Mouse (Mus musculus): ENCODE results near the gene Timm29.

Timm29 gene

DNA sequence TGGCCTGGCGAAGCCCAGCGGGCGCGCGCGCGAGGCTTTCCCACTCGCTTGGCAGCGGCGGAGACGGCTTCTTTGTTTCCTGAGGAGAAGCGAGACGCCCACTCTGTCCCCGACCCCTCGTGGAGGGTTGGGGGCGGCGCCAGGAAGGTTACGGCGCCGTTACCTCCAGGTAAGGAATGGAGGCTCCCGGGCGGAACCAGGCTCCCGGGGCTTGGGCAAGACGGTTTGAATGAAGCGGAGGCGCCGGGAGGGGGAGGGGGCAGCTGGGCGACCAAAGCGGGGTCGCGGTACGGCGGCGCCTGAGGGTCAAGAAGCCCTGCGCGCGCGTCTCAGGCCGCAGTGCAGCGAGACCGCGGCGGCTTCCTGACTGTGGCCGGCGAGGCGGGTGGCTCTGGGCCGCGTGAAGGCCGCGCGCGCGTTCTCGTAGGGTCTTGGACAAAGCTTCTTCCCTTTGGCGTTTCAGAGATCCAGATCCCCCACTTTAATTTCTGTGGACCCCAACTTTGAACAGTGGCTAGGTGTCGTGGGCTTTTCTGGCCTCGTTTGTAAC, 23.8 kb downstream of the Timm29 start:
- peak; percentile 64 for DNase-seq (ENCODE audit: low read depth, low spot score)

DNA sequence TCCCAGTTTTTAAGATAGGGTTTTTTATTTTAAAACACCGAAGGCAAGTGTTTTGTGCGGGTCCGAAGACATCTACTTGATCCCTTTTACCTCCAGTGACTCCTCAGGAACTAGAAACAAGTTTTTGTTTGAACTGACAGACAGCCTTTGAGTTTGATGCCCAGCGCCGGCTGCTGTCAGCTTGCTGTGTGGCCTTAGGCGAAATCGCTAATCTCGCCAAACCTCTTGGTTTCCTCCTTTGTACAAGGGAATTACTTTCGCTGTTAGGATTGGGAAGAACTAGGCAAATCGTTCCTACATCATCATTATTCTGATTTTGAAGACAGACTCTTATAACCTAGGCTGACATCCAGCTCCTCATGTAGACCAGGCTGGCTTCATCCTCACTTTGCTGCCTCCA, 24.5 kb downstream of the Timm29 start:
- DNase-seq (ENCODE audit: low read depth, low spot score), result peak; percentile 63

DNA sequence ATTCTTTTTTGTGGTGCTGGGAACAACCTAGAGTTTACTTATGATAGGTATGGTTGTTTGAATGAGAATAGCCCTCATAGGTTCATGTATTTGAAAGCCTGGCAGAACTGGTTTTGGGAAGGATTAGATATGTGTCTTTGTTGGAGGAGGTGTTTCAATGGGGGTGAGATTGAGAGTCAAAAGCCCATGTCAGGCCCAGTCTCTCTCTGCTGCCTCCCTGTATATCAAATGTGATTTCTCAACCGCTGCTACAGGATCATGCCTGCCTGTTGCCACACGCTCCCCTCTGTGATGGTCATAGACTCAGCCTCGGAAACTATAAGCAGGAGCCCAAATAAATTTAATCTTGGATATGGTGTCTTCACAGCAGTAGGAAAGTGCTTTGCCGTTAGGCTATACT, 27.7 kb downstream of the Timm29 start:
- no peak for DNase-seq (ENCODE audit: low read depth, low spot score)

DNA sequence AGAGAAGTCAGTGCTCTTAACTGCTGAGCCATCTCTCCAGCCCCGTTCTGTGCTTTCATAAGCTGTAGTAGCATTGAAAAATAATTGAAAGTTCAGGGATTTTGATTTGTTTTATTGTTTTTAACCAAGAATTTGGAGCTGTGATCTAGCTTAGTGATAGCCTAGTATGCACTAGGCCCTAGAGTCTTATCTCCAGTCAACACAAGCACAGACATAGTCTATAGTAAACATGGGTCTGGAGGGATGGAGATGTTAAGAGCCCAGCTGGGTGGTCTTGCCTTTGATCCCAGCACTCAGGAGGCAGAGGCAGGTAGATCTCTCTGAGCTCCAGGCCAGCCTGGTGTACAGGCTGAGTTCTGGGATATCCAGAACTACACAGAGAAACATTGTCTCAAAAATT, 30.2 kb downstream of the Timm29 start:
- DNase-seq (ENCODE audit: low read depth, low spot score), result no peak

DNA sequence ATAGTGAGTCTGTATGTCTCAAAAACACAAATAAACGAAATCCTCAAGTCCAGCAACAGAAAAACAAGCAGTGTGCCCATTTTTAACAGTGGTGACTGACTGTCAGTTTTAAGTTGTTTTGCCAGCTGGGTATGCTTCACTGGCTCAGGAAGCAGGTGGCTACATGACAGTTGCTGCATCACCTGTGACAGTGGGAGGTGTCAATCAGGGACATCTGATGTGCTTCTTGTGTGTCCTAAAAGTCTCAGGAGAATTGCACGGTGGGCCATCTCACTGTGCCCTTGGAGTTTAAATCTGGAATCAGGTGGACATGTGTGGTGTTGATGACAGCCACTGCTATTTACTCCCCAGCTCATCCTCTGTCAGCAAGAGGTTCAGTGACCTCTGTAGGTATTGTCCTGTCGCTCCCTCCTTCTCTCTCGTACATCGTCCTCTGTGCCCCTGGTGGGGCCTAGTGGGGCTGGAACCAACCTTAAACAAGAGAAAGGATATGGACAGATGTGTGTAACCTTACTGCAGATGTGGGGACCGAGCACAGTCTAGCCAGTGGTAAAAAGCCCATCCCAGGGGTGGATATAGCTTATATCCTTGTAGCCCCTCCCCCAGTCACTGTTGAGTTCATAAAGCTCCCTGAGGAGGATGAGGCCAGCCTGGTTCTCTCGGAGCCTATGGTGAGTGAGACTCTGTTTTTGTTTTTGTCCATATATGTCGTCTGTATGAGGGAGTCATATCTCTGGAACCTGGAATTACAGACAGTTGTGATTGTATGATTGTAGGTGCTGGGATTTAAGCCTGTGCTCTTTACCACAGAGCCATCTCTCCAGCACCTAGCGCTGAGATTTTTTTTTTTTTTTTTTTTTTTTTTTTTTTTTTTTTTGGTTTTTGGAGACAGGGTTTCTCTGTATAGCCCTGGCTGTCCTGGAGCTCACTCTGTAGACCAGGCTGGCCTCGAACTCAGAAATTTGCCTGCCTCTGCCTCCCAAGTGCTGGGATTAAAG, 33.1 kb downstream of the Timm29 start:
- DNase-seq (ENCODE audit: low read depth, low spot score), result no peak

DNA sequence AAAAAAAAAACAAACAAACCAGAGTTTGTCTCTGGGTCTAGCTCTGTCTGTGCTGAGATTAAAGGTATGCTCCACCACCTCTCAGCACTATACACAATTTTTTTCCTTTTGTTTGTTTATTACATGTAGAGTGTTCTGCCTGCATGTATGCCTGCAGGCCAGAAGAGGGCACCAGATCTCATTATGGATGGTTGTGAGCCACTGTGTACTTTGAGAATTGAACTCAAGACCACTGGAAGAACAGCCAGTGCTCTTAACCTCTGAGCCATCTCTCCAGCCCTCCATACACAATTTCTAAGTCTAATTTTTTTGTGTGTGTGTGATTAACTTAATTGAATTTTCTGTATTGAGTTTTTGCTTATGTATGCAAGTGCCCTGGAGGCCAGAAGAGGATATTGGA, 34.0 kb downstream of the Timm29 start:
- DNase-seq (ENCODE audit: low read depth, low spot score), result no peak

DNA sequence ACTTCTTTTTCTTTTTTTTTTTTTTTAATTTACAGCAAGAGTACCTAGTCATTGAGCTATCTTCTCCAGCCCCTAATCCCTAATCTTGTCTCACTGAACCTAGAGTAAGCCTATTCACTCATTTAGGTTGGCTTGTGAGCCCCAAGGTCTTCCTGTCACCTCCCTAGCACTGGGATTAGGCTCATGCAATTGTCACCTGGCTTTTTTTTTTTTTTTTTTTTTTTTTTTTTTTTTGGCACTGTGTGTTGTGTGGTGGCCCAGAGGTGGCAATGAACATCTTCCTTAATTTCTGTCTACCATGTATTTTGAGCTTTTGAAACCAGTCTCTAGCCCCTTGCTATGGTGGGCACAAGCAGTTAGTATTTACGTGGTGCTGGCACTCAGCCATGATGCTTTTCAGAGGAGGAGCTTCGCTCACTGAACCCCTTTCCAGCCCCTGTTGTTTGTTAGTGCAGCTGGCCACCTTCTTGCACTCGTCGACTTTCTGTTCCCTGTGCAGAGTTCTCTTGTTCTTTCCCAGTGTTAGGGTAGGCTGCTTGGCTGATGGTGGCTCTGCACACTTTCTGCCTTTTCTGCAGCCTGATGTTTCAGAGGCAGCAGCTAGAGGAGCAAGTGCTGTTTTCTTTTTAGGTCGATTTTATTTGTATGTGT, 34.7 kb downstream of the Timm29 start:
- no peak for DNase-seq (ENCODE audit: low read depth, low spot score)

DNA sequence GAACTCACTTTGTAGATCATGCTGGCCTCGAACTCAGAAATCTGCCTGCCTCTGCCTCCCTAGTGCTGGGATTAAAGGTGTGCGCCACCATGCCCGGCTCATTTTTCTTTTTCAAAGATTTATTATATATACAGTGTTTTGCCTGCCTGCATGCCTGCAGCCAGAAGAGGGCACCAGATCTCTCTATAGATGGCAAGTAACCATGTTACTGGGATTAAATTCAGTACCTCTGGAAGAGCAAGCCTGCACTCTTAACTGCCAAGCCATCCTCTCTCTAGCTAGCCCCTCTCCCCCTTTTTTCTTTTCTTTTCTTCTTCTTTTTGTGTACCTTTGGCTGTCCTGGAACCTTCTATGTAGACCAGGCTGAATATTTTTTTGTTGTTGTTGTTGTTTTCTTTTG, 38.2 kb downstream of the Timm29 start:
- DNase-seq (ENCODE audit: low read depth, low spot score), result peak; percentile 71

DNA sequence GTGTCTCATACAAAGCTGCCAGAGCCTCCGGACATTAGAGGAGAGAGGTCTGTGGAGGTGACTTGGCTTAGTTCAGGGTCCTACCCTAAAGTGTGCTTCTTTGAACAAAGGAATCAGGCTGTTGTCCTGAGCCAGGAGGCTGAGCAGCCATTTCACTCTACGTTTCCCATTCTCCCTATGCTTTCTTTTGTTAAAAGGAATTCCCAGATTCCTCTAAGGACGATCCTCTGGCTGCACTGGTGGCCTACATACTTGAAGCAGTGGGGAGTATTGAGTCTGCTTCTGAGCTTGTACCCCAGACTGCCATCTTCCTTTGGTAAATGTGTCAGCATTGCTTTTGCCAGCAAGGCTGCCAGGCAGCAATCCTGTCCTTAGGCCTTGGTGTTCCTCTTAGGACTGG, 40.6 kb downstream of the Timm29 start:
- DNase-seq (ENCODE audit: low read depth, low spot score), result no peak

DNA sequence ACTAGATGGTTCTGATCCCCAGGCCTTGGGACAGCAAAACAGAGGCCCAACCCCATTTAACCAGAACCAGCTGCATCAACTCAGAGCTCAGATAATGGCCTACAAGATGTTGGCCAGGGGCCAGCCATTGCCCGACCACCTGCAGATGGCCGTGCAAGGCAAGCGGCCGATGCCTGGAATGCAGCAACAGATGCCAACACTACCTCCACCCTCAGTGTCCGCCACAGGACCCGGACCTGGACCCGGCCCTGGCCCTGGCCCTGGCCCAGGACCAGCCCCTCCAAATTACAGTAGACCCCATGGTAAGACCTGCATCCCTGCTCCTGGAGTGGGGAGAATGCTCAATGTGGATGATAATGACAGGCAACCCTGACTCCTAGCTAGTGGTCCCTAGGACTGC, 43.1 kb downstream of the Timm29 start:
- peak; percentile 40 for DNase-seq (ENCODE audit: low read depth, low spot score)

DNA sequence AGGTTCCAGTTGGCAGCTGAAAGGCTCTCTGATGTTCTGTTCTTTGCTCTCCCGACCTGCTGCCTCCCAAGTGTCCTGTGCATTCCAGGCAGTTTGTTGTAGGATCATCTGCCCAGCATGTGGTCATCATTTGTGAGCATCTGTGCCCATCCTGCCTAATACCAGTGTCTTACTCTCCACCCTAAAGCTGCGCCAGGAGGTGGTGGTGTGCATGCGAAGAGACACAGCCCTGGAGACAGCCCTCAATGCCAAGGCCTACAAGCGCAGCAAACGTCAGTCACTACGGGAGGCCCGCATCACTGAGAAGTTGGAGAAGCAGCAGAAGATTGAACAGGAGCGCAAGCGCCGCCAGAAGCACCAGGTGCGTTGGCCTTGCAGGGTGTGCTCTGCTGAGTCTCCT, 46.5 kb downstream of the Timm29 start:
- DNase-seq (ENCODE audit: low read depth, low spot score), result no peak
